Mouse (Mus musculus) heart, embryonic 15.5 days (tissue): ENCODE measurements around the gene Slc30a4. TPM values are rescaled to one million over a fixed set of nuclear protein-coding genes. Genes with fewer than 3 reads are reported as not detected.

Experiments
- ATAC-seq: fragments of 200-750 bp; cut with Nextera tagmentation; replicated peaks from 2 replicates; pipeline ENCODE4 v1.8.0; 2017; ENCODE audit warnings: low read depth, moderate TSS enrichment; ENCODE audit not compliant: insufficient number of reproducible peaks, insufficient read depth, low FRiP score
- H3K27ac ChIP-seq: fragments of 300-500 bp; sonication (generic); 2 replicates; pipeline ENCODE4 v1.5.1; 2015; ENCODE audit warnings: mild to moderate bottlenecking, inconsistent platforms
- H3K27me3 ChIP-seq: fragments of 300-500 bp; sonication (generic); 2 replicates; pipeline ENCODE4 v1.6.1; 2015; ENCODE audit warnings: inconsistent platforms
- H3K36me3 ChIP-seq: fragments of 300-500 bp; sonication (generic); 2 replicates; pipeline ENCODE4 v1.6.1; 2015; ENCODE audit warnings: mild to moderate bottlenecking, inconsistent platforms
- H3K4me1 ChIP-seq: fragments of 300-500 bp; sonication (generic); replicated peaks from 2 replicates; pipeline ENCODE4 v1.6.1; 2015; ENCODE audit warnings: inconsistent platforms
- H3K4me2 ChIP-seq: fragments of 300-500 bp; sonication (generic); 2 replicates; pipeline ENCODE4 v1.6.1; 2015; ENCODE audit warnings: inconsistent platforms, mild to moderate bottlenecking, moderate library complexity
- H3K4me3 ChIP-seq: fragments of 300-500 bp; sonication (generic); 2 replicates; pipeline ENCODE4 v1.5.1; 2015; ENCODE audit warnings: mild to moderate bottlenecking, inconsistent platforms
- H3K9ac ChIP-seq: fragments of 300-500 bp; sonication (generic); 2 replicates; pipeline ENCODE4 v1.6.1; 2015; ENCODE audit warnings: mild to moderate bottlenecking, inconsistent platforms
- H3K9me3 ChIP-seq: fragments of 300-500 bp; sonication (generic); replicated peaks from 2 replicates; pipeline ENCODE4 v1.6.1; 2016; ENCODE audit warnings: inconsistent platforms
- WGBS: fragments of 180-500 bp; shearing (Covaris S2); methylation state at CpG from one replicate; pipeline ENCODE4 v1.1.7; 2015; ENCODE audit warnings: mixed read lengths; 5-methylcytosine and 5-hydroxymethylcytosine counted together
- polyA plus RNA-seq: library from polyadenylated mRNA; unstranded; fragments of >200 nt; fragmentation: Nextera tagmentation; extraction: Ambion mirVana; gene quantifications from 2 replicates; pipeline ENCODE4 v1.2.1, GENCODE M21; 2015

Gene Slc30a4
- 5.1 and 5.3 TPM in 2 replicates for polyA plus RNA-seq

DNA sequence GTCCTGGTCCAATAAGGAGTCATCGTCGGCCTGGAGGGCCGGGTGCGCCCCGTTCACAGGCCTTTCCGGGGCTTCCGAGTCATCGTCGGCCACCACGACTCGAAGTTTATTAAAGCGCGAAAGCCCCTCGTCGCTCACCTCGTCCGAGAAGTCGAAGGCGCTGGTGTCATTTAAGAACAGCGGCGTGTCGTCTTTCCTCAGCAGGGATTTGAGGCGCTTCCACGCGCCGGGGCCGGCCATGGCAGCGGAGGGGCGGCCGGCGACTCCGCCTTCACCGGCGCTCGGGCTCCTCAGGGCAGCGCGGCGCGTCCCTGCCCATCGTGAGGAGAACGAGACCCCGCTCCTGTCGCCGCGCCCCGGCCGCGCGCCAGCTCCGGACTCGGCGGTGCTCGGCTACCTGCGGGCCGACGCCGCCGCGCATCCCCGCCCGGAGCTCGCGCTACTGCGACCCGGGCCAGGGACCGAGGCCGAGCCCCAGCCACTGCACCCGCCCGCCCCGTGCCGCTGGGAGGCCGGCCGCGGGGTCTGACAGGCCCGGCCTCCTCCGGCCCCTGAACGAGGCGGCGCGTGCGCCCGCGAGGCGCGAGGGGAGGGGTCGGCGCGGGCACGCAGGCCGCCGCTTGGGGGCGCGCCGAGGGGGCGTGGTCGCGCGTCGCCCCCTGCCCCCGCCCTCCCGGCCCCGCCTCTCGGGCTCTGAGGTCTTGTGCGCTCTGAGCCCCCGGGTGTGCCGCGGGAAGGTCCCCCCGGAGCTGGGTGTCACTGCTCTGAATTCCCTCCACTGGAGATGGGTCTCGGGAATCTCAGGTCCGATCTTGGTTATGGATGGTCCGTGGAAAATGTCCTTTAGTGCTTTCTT is at the start of gene Slc30a4:
TSS of gene Slc30a4 (minus strand) at position 483 of the 856 bp plus-strand sequence.
- H3K9ac ChIP-seq: peak within 1 kb of the TSS; percentile 82
- no peaks in the 10 kb centered on the region for H3K36me3 ChIP-seq
- H3K4me2 ChIP-seq: peak within 1 kb of the TSS; percentile 80
- ATAC-seq: peak; percentile 99
- H3K27ac ChIP-seq: peak within 1 kb of the TSS; percentile 76
- H3K9me3 ChIP-seq: no peaks in the 10 kb centered on the region
- WGBS: under 1% methylated on average over 98 of the region's 111 CpGs
- no peaks in the 10 kb centered on the region for H3K27me3 ChIP-seq
- H3K4me1 ChIP-seq: peaks cover 12% of the 10 kb centered on the region
- H3K4me3 ChIP-seq: peak within 1 kb of the TSS; percentile 94

DNA sequence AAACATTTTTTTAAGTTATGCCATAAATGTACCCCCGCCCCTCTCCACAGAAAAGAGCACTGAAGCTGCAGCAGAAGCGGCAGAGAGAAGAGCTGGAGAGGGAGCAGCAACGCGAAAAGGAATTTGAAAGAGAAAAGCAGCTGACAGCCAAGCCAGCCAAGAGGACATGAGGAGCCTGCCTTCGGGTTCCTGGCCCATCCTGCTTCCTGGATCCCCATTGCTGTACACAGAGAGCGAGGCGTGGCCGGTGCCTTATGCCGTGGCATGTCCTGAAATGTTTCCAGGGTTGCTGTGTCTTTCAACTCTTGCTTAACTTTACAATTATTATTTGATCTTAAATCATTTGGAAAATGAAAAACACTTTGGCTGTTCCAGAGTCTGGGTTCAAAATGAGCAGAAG is 44.0 kb upstream of the Slc30a4 start:
- ATAC-seq: no peak
- H3K4me2 ChIP-seq: no peak overlapping the region
- H3K9ac ChIP-seq: no peak overlapping the region
- no peak overlapping the region for H3K27ac ChIP-seq
- no peaks in the 10 kb centered on the region for H3K27me3 ChIP-seq
- peaks cover 44% of the 10 kb centered on the region for H3K36me3 ChIP-seq
- H3K4me3 ChIP-seq: no peak overlapping the region
- 85% methylated on average over 9 of the region's 9 CpGs for WGBS
- H3K4me1 ChIP-seq: no peaks in the 10 kb centered on the region
- H3K9me3 ChIP-seq: no peaks in the 10 kb centered on the region

DNA sequence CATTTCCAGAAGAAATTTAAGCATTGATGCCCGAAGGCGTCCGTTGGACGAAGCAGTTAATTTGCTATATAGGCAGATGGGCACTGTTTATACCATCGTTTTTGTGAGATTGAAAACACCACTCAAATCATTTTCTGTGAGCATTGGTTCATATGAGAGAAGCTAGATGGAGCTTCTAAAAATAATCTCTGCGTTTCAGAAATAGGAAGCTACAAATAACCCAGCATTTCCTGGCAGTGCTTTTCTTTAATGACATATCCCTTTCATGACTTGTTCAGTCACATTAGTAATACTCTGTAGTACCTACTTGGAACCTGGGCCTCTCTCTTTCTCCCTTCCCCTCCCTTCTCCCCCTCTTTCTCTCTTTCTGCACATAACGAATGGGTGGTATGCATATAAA is 36.6 kb upstream of the Slc30a4 start:
- 24% methylated on average over 7 of the region's 7 CpGs for WGBS
- no peaks in the 10 kb centered on the region for H3K9me3 ChIP-seq
- ATAC-seq: no peak

DNA sequence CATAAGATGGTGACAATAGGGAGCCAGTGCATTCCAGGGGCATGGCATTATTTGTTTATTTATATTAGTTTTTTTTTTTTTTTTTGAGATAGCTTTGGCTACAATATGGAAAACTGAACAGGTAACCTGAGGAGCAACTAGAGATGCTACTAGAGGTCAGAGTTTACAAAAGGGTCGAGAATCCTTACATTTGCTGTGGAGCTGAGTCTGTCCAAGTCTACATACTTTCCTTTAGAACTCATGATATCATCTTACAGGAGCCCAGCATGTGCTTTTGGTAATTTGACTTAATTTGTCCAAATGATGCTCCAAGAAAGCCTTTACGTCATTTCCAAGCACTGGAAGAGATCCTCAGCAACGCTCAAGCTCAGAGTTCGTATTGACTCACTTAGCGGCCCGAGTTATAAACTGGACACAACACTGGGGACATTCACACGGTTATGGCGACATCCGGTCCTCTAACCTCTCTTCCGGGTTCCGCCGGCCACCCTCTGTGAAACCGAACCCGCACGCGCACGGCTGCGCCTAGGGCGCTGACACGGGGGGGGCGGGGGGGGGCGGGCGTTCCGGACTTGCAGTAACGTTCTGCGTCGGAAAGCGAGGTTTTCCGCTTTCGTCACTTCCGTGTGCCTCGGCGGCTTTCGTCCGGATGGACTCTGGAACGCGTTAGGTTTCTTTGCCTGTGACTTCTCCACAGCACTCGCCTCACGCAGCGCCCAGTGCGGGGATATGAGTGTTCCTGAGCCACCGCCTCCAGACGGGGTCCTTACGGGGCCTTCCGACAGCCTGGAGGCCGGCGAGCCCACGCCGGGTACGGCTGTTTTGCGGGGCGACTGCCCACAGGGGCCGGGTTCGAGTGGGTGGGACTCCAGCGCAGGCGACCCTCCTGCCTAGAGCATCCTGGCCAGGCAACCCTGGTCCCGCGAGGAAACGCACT is 35.7 kb upstream of the Slc30a4 start, which contains the start of gene Bloc1s6:
TSS of gene Bloc1s6 (plus strand) at position 610 of the 937 bp plus-strand sequence.
- peaks cover 15% of the 10 kb centered on the region for H3K27me3 ChIP-seq
- ATAC-seq: peak; percentile 90
- peak within 1 kb of the TSS; percentile 68 for H3K4me2 ChIP-seq
- H3K27ac ChIP-seq: peak within 1 kb of the TSS; percentile 94
- peaks cover 6% of the 10 kb centered on the region; the same call in 1 of the 2 replicates for H3K36me3 ChIP-seq
- H3K9me3 ChIP-seq: no peaks in the 10 kb centered on the region
- peaks cover 12% of the 10 kb centered on the region for H3K4me1 ChIP-seq
- H3K9ac ChIP-seq: peak within 1 kb of the TSS; percentile 97
- under 1% methylated on average over 55 of the region's 59 CpGs for WGBS
- peak within 1 kb of the TSS; percentile 95 for H3K4me3 ChIP-seq

More for the DNA sequence above, 36.6 kb upstream of the Slc30a4 start:
- Histone ChIP-seq H3K27ac (peak overlapping the region; percentile 94), H3K4me2 (peak overlapping the region; percentile 68), H3K27me3 (peaks cover 14% of the 10 kb centered on the region), H3K9ac (peak overlapping the region; percentile 97), H3K4me1 (peaks cover 12% of the 10 kb centered on the region), H3K36me3 (peaks cover 11% of the 10 kb centered on the region), H3K4me3 (peak overlapping the region; percentile 95)

DNA sequence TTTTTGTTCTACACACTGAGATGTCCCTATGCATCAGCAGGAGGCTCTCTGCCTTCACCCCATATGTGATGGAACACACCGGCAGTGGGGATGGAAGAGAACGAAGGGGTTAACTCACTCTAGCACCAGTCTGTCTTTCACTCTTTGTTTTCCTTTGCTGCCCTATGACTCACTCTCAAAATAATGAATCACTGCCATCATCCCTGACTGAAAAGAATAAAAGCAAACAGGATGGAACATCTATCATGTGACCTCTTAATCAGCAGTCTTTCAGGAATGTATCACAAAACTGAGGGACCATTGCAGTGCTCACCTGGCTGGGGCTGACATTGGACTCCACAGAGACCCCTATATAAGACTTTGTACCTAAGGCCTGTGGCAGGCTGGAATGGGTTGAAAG is 29.0 kb upstream of the Slc30a4 start:
- Histone ChIP-seq H3K27ac (no peak overlapping the region), H3K27me3 (peaks cover 18% of the 10 kb centered on the region), H3K4me3 (no peak overlapping the region), H3K36me3 (no peaks in the 10 kb centered on the region), H3K4me2 (no peak overlapping the region), H3K9ac (no peak overlapping the region), H3K9me3 (no peaks in the 10 kb centered on the region), H3K4me1 (no peaks in the 10 kb centered on the region)
- WGBS: 59% methylated on average over 2 of the region's 2 CpGs
- ATAC-seq: no peak

DNA sequence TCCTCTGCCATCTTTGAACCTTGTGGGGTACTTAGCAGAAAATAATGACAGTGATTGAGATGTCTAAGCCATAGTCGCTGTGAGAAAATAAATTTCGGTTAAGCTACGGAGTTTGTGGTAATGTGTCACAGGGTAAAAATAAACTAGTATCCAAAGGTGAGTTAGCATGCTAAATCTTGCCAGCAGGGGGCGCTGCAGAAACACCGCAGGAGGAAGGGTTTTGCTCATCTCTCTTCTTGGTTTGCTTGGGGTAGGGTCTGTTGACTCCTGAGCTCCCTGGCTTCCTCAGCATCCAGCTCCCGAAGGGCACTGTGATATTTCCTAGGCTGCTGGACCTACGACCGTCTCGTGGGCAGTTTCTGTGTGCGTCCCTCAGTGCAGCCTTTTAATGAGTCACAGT is 23.1 kb upstream of the Slc30a4 start:
- Histone ChIP-seq H3K4me2 (no peak overlapping the region), H3K4me1 (no peaks in the 10 kb centered on the region), H3K9ac (no peak overlapping the region), H3K27me3 (no peaks in the 10 kb centered on the region), H3K4me3 (no peak overlapping the region), H3K9me3 (no peaks in the 10 kb centered on the region), H3K36me3 (no peaks in the 10 kb centered on the region), H3K27ac (no peak overlapping the region)
- no peak for ATAC-seq
- WGBS: 54% methylated on average over 10 of the region's 10 CpGs

DNA sequence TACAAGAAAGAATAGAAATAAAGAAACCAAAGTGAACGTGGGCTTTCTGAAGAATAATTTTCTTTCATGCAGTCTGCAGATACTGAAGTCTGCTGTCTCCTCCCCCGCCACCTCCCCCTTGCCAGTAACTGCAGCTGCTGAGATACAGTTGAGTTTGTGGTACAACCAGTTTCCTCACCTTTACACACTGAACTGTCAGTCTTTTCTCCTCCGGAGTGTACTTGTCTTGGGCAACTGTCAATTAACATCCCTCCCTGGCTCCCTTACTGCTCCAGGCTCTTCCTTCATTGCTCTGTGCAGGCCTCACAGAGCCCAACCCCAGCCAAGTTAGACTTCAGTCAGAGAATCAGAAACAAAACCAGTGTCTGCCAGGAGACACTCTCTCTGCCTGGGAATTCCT is 18.1 kb upstream of the Slc30a4 start:
- no peak overlapping the region for H3K9ac ChIP-seq
- H3K36me3 ChIP-seq: no peaks in the 10 kb centered on the region
- H3K27ac ChIP-seq: no peak overlapping the region

DNA sequence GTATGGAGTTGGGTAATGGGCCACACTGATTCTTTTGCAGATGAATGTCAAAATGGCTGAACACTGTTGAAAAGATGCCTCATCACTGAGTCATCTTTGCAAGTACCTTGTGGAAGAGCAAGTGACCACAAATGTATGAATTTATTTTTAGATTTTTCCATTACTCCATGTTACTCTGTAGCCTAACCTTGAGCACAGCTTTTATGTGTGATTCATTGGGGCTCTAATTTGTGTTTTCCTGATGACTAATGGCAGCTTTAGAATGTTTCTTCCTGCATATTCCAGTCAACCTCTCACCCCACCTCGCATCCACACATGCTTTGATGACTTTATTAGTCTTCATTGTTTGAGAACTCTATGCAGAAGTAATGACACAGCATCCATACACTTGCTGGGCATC is 16.8 kb upstream of the Slc30a4 start:
- no peak for ATAC-seq

More for the DNA sequence above, 18.1 kb upstream of the Slc30a4 start:
- 58% methylated on average over 3 of the region's 3 CpGs for WGBS
- Histone ChIP-seq H3K4me1 (no peaks in the 10 kb centered on the region), H3K9me3 (no peaks in the 10 kb centered on the region), H3K4me2 (no peak overlapping the region), H3K27me3 (no peaks in the 10 kb centered on the region), H3K4me3 (no peak overlapping the region)
- no peak for ATAC-seq

DNA sequence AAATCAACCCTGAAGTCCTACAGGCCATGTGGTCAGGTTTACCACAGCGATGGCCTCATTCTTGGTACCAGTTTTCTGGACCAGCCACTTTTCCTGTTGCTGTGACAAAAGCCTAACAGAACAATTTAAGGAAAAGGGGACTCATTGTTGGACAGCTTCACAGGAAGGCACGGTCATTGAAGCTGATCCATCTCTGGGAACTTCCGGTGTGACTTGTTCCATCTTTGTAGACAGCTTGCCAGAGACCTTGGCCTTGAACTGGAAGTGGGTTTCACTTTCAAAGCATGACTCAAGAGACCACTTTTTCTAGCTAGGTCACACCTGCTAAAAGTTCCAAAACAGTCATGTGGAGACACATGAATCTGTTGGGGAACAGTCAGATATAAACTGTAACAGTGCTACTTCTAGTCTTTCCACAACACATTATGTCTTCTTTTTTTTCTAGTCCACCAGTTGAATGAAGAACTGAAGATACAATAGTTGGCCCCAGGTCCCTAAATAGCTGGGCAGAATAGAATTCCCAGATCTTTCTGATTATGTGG is 13.9 kb upstream of the Slc30a4 start:
- Histone ChIP-seq H3K27ac (no peak overlapping the region), H3K27me3 (no peaks in the 10 kb centered on the region), H3K9me3 (no peaks in the 10 kb centered on the region), H3K4me2 (no peak overlapping the region), H3K4me3 (no peak overlapping the region), H3K4me1 (no peaks in the 10 kb centered on the region), H3K36me3 (no peaks in the 10 kb centered on the region), H3K9ac (no peak overlapping the region)
- WGBS: 67% methylated on average over 3 of the region's 3 CpGs
- ATAC-seq: no peak

More for the DNA sequence above, 16.8 kb upstream of the Slc30a4 start:
- no peak overlapping the region for H3K27ac ChIP-seq
- H3K36me3 ChIP-seq: no peaks in the 10 kb centered on the region
- H3K27me3 ChIP-seq: no peaks in the 10 kb centered on the region
- H3K9ac ChIP-seq: no peak overlapping the region
- H3K4me1 ChIP-seq: no peaks in the 10 kb centered on the region
- no peaks in the 10 kb centered on the region for H3K9me3 ChIP-seq
- no peak overlapping the region for H3K4me3 ChIP-seq
- WGBS: 76% methylated on average over 1 of the region's 1 CpGs
- H3K4me2 ChIP-seq: no peak overlapping the region

DNA sequence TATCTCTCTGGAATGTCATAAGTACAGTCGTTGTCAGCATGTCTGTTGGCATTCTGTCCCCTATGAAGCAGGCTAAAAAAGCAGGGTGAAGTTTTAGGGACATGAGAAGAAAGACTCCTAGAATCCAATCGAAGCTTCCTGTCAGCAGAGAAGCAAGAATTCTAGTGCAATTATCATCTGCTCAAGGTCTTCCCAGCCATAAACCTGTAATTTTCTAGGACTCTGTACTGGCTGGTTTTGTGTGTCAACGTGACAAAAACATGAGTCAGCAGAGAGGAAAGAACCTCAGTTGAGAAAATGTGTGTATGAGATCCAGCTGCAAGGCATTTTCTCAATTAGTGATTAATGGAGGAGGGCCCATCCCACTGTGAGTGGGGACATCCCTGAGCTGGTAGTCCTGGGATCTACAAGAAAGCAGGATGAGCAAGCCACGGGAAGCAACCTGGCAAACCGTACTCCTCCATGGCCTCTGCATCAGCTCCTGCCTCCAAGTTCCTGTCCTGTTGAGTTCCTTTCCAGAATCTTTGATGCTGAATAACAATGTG is 12.8 kb upstream of the Slc30a4 start:
- 57% methylated on average over 5 of the region's 5 CpGs for WGBS

DNA sequence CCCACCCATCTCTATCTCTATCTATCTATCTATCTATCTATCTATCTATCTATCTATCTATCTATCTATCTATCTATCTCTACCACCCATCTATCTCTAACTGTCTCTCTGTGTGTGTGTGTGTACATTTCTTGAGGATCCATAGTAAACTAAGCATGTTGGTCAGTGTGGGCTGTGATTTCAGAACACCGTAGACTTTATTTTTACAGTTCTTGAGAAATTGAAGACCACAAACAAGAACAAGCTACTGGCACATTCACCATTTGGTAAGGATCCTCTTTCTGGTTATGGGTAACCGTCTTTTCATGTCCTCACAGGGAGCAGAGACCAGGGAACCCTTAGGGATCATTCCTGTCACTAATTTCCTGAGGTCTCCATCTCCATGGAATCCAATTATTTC is 10.4 kb upstream of the Slc30a4 start:
- WGBS: 77% methylated on average over 2 of the region's 2 CpGs
- no peak overlapping the region for H3K4me3 ChIP-seq

More for the DNA sequence above, 12.8 kb upstream of the Slc30a4 start:
- ATAC-seq: no peak
- Histone ChIP-seq H3K9me3 (no peaks in the 10 kb centered on the region), H3K36me3 (no peaks in the 10 kb centered on the region), H3K27me3 (no peaks in the 10 kb centered on the region), H3K4me2 (no peak overlapping the region), H3K27ac (no peak overlapping the region), H3K4me1 (no peaks in the 10 kb centered on the region), H3K4me3 (no peak overlapping the region), H3K9ac (no peak overlapping the region)

More for the DNA sequence above, 10.4 kb upstream of the Slc30a4 start:
- no peak for ATAC-seq
- Histone ChIP-seq H3K36me3 (no peaks in the 10 kb centered on the region), H3K4me2 (no peak overlapping the region), H3K27ac (no peak overlapping the region), H3K27me3 (no peaks in the 10 kb centered on the region), H3K9ac (no peak overlapping the region), H3K4me1 (no peaks in the 10 kb centered on the region), H3K9me3 (no peaks in the 10 kb centered on the region)
